Mouse (Mus musculus): ENCODE data around the gene Acacb.

DNA sequence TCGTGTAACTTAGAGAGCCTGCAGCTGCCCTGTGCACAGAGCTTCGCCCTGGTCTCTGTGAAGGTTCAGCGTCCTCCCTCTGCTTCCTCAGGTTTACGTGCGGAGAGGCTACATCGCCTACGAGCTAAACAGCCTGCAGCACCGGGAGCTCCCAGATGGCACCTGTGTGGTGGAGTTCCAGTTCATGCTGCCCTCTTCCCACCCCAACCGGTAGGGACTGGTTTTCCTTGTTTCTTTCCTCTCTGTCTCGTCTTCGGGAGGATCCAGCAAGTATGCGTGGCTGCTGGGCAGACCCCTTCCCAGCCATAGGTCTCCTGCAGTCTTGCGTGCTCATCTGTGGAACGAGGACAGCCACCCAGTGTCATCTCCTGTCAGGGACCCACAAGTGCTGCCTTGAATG, 72.4 kb downstream of the Acacb start:
- no peak for TF ChIP-seq MAFK (IDR thresholded peaks at IDR 0.05; ENCODE audit: insufficient read depth, low read depth, low read length)
- TF ChIP-seq ZNF384 (IDR thresholded peaks at IDR 0.05; ENCODE audit: low read depth, low read length), result no peak
